Mouse (Mus musculus): ENCODE measurements around the gene Crocc.

GRCm38 (mm10) chr4:141014856-141015255 lies 45.5 kb downstream of the Crocc start:
- no peak for TF ChIP-seq CTCF (IDR thresholded peaks at IDR 0.05; ENCODE audit: borderline replicate concordance, insufficient read depth, low read depth, low read length)
- no peak for TF ChIP-seq POLR2A (IDR thresholded peaks at IDR 0.05; ENCODE audit: borderline replicate concordance, insufficient read depth, low read length)

Data from cerebellum, adult 2 months (tissue).